Mouse (Mus musculus) neural tube, embryonic 13.5 days (tissue): ENCODE data around the gene Wdr35. TPM values are rescaled to one million over a fixed set of nuclear protein-coding genes. Genes with fewer than 3 reads are reported as not detected.
"Not testable (repeated sequence)": the region's sequence is repeated elsewhere in the genome, so short reads cannot be mapped to it uniquely, and the experiment has no call there.

Experiments used
- ATAC-seq: fragments of 200-750 bp; cut with Nextera tagmentation; 2 replicates; pipeline ENCODE4 v1.8.0; 2017; ENCODE audit warnings: low read depth, mild to moderate bottlenecking, moderate TSS enrichment, moderate library complexity
- H3K27ac ChIP-seq: fragments of 300-500 bp; sonication (generic); replicated peaks from 2 replicates; pipeline ENCODE4 v1.5.1; 2015; ENCODE audit warnings: moderate library complexity, mild to moderate bottlenecking, inconsistent platforms
- H3K27me3 ChIP-seq: fragments of 300-500 bp; sonication (generic); 2 replicates; pipeline ENCODE4 v1.6.1; 2015; ENCODE audit warnings: mild to moderate bottlenecking, inconsistent platforms
- H3K36me3 ChIP-seq: fragments of 300-500 bp; sonication (generic); 2 replicates; pipeline ENCODE4 v1.6.1; 2015; ENCODE audit warnings: mild to moderate bottlenecking, inconsistent platforms
- H3K4me1 ChIP-seq: fragments of 300-500 bp; sonication (generic); replicated peaks from 2 replicates; pipeline ENCODE4 v1.6.1; 2015; ENCODE audit warnings: inconsistent platforms
- H3K4me2 ChIP-seq: fragments of 300-500 bp; sonication (generic); 2 replicates; pipeline ENCODE4 v1.6.1; 2015; ENCODE audit warnings: inconsistent platforms, mild to moderate bottlenecking, moderate library complexity
- H3K4me3 ChIP-seq: fragments of 300-500 bp; sonication (generic); 2 replicates; pipeline ENCODE4 v1.5.1; 2015; ENCODE audit warnings: mild to moderate bottlenecking, inconsistent platforms
- H3K9ac ChIP-seq: fragments of 300-500 bp; sonication (generic); 2 replicates; pipeline ENCODE4 v1.6.1; 2015; ENCODE audit warnings: moderate library complexity, mild to moderate bottlenecking, inconsistent platforms
- H3K9me3 ChIP-seq: fragments of 300-500 bp; sonication (generic); 2 replicates; pipeline ENCODE4 v1.6.1; 2016; ENCODE audit warnings: inconsistent platforms
- WGBS: fragments of 180-500 bp; shearing (Covaris S2); methylation state at CpG from one replicate; pipeline ENCODE4 v1.1.7; 2015; 5-methylcytosine and 5-hydroxymethylcytosine counted together
- polyA plus RNA-seq: library from polyadenylated mRNA; unstranded; fragments of >200 nt; fragmentation: Nextera tagmentation; extraction: Ambion mirVana; gene quantifications from 2 replicates; pipeline ENCODE4 v1.2.1, GENCODE M21; 2015

Gene Wdr35
- polyA plus RNA-seq, result 15.4 and 22.0 TPM in 2 replicates

- Histone ChIP-seq H3K4me3 (peak within 1 kb of the TSS; percentile 69), H3K4me2 (peak within 1 kb of the TSS; percentile 79), H3K4me1 (peaks cover 21% of the 10 kb centered on the region), H3K9ac (peak within 1 kb of the TSS; percentile 76), H3K9me3 (no peaks in the 10 kb centered on the region), H3K27me3 (no peaks in the 10 kb centered on the region), H3K27ac (peak within 1 kb of the TSS; percentile 81), H3K36me3 (peaks cover 5% of the 10 kb centered on the region; the same call in 1 of the 2 replicates)
- peak; percentile 98 for ATAC-seq
- WGBS, result under 1% methylated on average over 45 of the region's 45 CpGs
Measured at GRCm38 (mm10) chr12:8973820-8974465, at the start of gene Wdr35. Gene Wdr35, plus strand, starts transcription at chr12:8973892.

- Histone ChIP-seq H3K9me3 (no peaks in the 10 kb centered on the region), H3K4me2 (no peak overlapping the region), H3K4me3 (no peak overlapping the region), H3K9ac (no peak overlapping the region), H3K36me3 (0 out of 2 replicates have a peak, but pooled peaks cover 8% of the 10 kb centered on the region), H3K27me3 (no peaks in the 10 kb centered on the region), H3K27ac (no peak overlapping the region), H3K4me1 (peaks cover 60% of the 10 kb centered on the region)
- ATAC-seq, result no peak
- 97% methylated on average over 3 of the region's 3 CpGs for WGBS
Measured at GRCm38 (mm10) chr12:8927652-8928051, 46.0 kb upstream of the Wdr35 start.

- no peak for ATAC-seq
- H3K9me3 ChIP-seq, result no peaks in the 10 kb centered on the region
- peaks cover 49% of the 10 kb centered on the region for H3K4me1 ChIP-seq
Measured at GRCm38 (mm10) chr12:8928766-8929165, 44.9 kb upstream of the Wdr35 start.

GRCm38 (mm10) chr12:8931083-8931482 is 42.6 kb upstream of the Wdr35 start:
- Histone ChIP-seq H3K9ac (no peak overlapping the region), H3K9me3 (no peaks in the 10 kb centered on the region), H3K4me1 (peaks cover 48% of the 10 kb centered on the region), H3K36me3 (peaks cover 31% of the 10 kb centered on the region), H3K27me3 (no peaks in the 10 kb centered on the region), H3K27ac (no peak overlapping the region), H3K4me3 (no peak overlapping the region), H3K4me2 (no peak overlapping the region)
- ATAC-seq, result no peak
- WGBS, result 95% methylated on average over 4 of the region's 4 CpGs

More at GRCm38 (mm10) chr12:8928766-8929165, 44.9 kb upstream of the Wdr35 start:
- Histone ChIP-seq H3K4me2 (no peak overlapping the region), H3K4me3 (no peak overlapping the region), H3K27ac (no peak overlapping the region), H3K36me3 (peaks cover 15% of the 10 kb centered on the region), H3K9ac (no peak overlapping the region), H3K27me3 (no peaks in the 10 kb centered on the region)
- WGBS, result 82% methylated on average over 4 of the region's 4 CpGs

- Histone ChIP-seq H3K36me3 (peaks cover 66% of the 10 kb centered on the region), H3K9me3 (no peaks in the 10 kb centered on the region)
- ATAC-seq, result peak; percentile 82
Measured at GRCm38 (mm10) chr12:8935349-8935748, 38.3 kb upstream of the Wdr35 start.

GRCm38 (mm10) chr12:8936210-8936609 is 37.5 kb upstream of the Wdr35 start:
- H3K4me3 ChIP-seq, H3K9ac ChIP-seq, ATAC-seq, H3K4me2 ChIP-seq, H3K27ac ChIP-seq, H3K9me3 ChIP-seq, H3K27me3 ChIP-seq: not testable (repeated sequence)
- peaks cover 66% of the 10 kb centered on the region for H3K36me3 ChIP-seq
- peaks cover 17% of the 10 kb centered on the region for H3K4me1 ChIP-seq
- 77% methylated on average over 4 of the region's 4 CpGs for WGBS

More at GRCm38 (mm10) chr12:8935349-8935748, 38.3 kb upstream of the Wdr35 start:
- no peak overlapping the region for H3K27ac ChIP-seq
- no peak overlapping the region for H3K4me2 ChIP-seq
- no peak overlapping the region for H3K9ac ChIP-seq
- WGBS, result 48% methylated on average over 5 of the region's 5 CpGs
- peaks cover 24% of the 10 kb centered on the region for H3K4me1 ChIP-seq
- H3K4me3 ChIP-seq, result no peak overlapping the region
- H3K27me3 ChIP-seq, result no peaks in the 10 kb centered on the region

- Histone ChIP-seq H3K4me1 (peaks cover 13% of the 10 kb centered on the region; the same call in 1 of the 2 replicates), H3K4me3 (no peak overlapping the region), H3K27ac (no peak overlapping the region), H3K9me3 (no peaks in the 10 kb centered on the region), H3K36me3 (peaks cover 51% of the 10 kb centered on the region), H3K4me2 (no peak overlapping the region), H3K9ac (no peak overlapping the region), H3K27me3 (no peaks in the 10 kb centered on the region)
- ATAC-seq, result no peak
- 94% methylated on average over 4 of the region's 4 CpGs for WGBS
Measured at GRCm38 (mm10) chr12:8939490-8939889, 34.2 kb upstream of the Wdr35 start.

- 68% methylated on average over 12 of the region's 12 CpGs for WGBS
- H3K4me1 ChIP-seq, result peaks cover 6% of the 10 kb centered on the region; the same call in 1 of the 2 replicates
- H3K27me3 ChIP-seq, result no peaks in the 10 kb centered on the region
- no peak overlapping the region for H3K4me3 ChIP-seq
- ATAC-seq, result no peak
- H3K4me2 ChIP-seq, result no peak overlapping the region
- H3K36me3 ChIP-seq, result peaks cover 44% of the 10 kb centered on the region
- no peak overlapping the region for H3K27ac ChIP-seq
- H3K9me3 ChIP-seq, result no peaks in the 10 kb centered on the region
- no peak overlapping the region for H3K9ac ChIP-seq
Measured at GRCm38 (mm10) chr12:8940011-8941005, 33.4 kb upstream of the Wdr35 start.

- WGBS, result 72% methylated on average over 4 of the region's 4 CpGs
- Histone ChIP-seq H3K27me3 (no peaks in the 10 kb centered on the region), H3K27ac (no peak overlapping the region), H3K4me3 (no peak overlapping the region), H3K9ac (no peak overlapping the region), H3K4me2 (no peak overlapping the region), H3K9me3 (no peaks in the 10 kb centered on the region), H3K4me1 (no peaks in the 10 kb centered on the region), H3K36me3 (peaks cover 35% of the 10 kb centered on the region)
- ATAC-seq, result no peak
Measured at GRCm38 (mm10) chr12:8941131-8941615, 32.5 kb upstream of the Wdr35 start.

- Histone ChIP-seq H3K27me3 (peaks cover 6% of the 10 kb centered on the region; the same call in 1 of the 2 replicates), H3K4me2 (no peak overlapping the region), H3K36me3 (peaks cover 28% of the 10 kb centered on the region), H3K9me3 (no peaks in the 10 kb centered on the region), H3K4me1 (no peaks in the 10 kb centered on the region), H3K9ac (no peak overlapping the region), H3K27ac (no peak overlapping the region), H3K4me3 (no peak overlapping the region)
- WGBS, result 70% methylated on average over 4 of the region's 4 CpGs
- ATAC-seq, result no peak
Measured at GRCm38 (mm10) chr12:8941699-8942392, 31.8 kb upstream of the Wdr35 start.

- Histone ChIP-seq H3K9ac (no peak overlapping the region), H3K4me1 (peaks cover 12% of the 10 kb centered on the region), H3K27ac (no peak overlapping the region), H3K9me3 (no peaks in the 10 kb centered on the region), H3K4me3 (peak overlapping the region; percentile 47; the same call in 1 of the 2 replicates), H3K4me2 (peak overlapping the region; percentile 97), H3K36me3 (no peaks in the 10 kb centered on the region), H3K27me3 (peaks cover 20% of the 10 kb centered on the region)
- 57% methylated on average over 9 of the region's 9 CpGs for WGBS
- ATAC-seq, result no peak
Measured at GRCm38 (mm10) chr12:8947163-8947562, 26.5 kb upstream of the Wdr35 start.
